Mouse (Mus musculus): ENCODE measurements around the gene Ggt6. TPM values are rescaled to one million over a fixed set of nuclear protein-coding genes. Genes with fewer than 3 reads are reported as not detected.
A peak's percentile ranks its signal among the peaks of the same experiment; 100 is the strongest.

Gene Ggt6
- polyA plus RNA-seq, 1 experiment = 0.12 TPM

GRCm38 (mm10) chr11:72466694-72467507 lies 31.6 kb downstream of the Ggt6 start:
- DNase-seq (ENCODE audit: low read depth) = peak; percentile 20
- TF ChIP-seq POLR2A (IDR thresholded peaks at IDR 0.05; ENCODE audit: borderline replicate concordance, extremely low read depth, insufficient read depth, insufficient read length, poor library complexity, severe bottlenecking) = no peak
- no peak for TF ChIP-seq CTCF (IDR thresholded peaks at IDR 0.05; ENCODE audit: borderline replicate concordance, extremely low read depth, insufficient read depth, insufficient read length)

- no peak for DNase-seq (ENCODE audit: low read depth)
- TF ChIP-seq CTCF (IDR thresholded peaks at IDR 0.05; ENCODE audit: borderline replicate concordance, extremely low read depth, insufficient read depth, insufficient read length) (no peak), POLR2A (IDR thresholded peaks at IDR 0.05; ENCODE audit: borderline replicate concordance, extremely low read depth, insufficient read depth, insufficient read length, poor library complexity, severe bottlenecking) (no peak)
Measured at GRCm38 (mm10) chr11:72468525-72468924, 33.2 kb downstream of the Ggt6 start.

- TF ChIP-seq CTCF (IDR thresholded peaks at IDR 0.05; ENCODE audit: borderline replicate concordance, extremely low read depth, insufficient read depth, insufficient read length) (no peak), POLR2A (IDR thresholded peaks at IDR 0.05; ENCODE audit: borderline replicate concordance, extremely low read depth, insufficient read depth, insufficient read length, poor library complexity, severe bottlenecking) (no peak)
Measured at GRCm38 (mm10) chr11:72469217-72469616, 33.9 kb downstream of the Ggt6 start.

GRCm38 (mm10) chr11:72470004-72470403 lies 34.7 kb downstream of the Ggt6 start:
- no peak for DNase-seq (ENCODE audit: low read depth)
- TF ChIP-seq CTCF (IDR thresholded peaks at IDR 0.05; ENCODE audit: borderline replicate concordance, extremely low read depth, insufficient read depth, insufficient read length) = no peak
- TF ChIP-seq POLR2A (IDR thresholded peaks at IDR 0.05; ENCODE audit: borderline replicate concordance, extremely low read depth, insufficient read depth, insufficient read length, poor library complexity, severe bottlenecking) = no peak

More at GRCm38 (mm10) chr11:72469217-72469616, 33.9 kb downstream of the Ggt6 start:
- peak; percentile 77 for DNase-seq (ENCODE audit: low read depth)

GRCm38 (mm10) chr11:72471381-72471780 lies 36.1 kb downstream of the Ggt6 start:
- DNase-seq (ENCODE audit: low read depth) = no peak

GRCm38 (mm10) chr11:72473540-72473939 lies 38.2 kb downstream of the Ggt6 start:
- DNase-seq (ENCODE audit: low read depth) = no peak
- TF ChIP-seq POLR2A (IDR thresholded peaks at IDR 0.05; ENCODE audit: borderline replicate concordance, extremely low read depth, insufficient read depth, insufficient read length, poor library complexity, severe bottlenecking) (no peak), CTCF (IDR thresholded peaks at IDR 0.05; ENCODE audit: borderline replicate concordance, extremely low read depth, insufficient read depth, insufficient read length) (no peak)

More at GRCm38 (mm10) chr11:72471381-72471780, 36.1 kb downstream of the Ggt6 start:
- TF ChIP-seq POLR2A (IDR thresholded peaks at IDR 0.05; ENCODE audit: borderline replicate concordance, extremely low read depth, insufficient read depth, insufficient read length, poor library complexity, severe bottlenecking) (no peak), CTCF (IDR thresholded peaks at IDR 0.05; ENCODE audit: borderline replicate concordance, extremely low read depth, insufficient read depth, insufficient read length) (no peak)

GRCm38 (mm10) chr11:72474926-72475325 lies 39.6 kb downstream of the Ggt6 start:
- DNase-seq (ENCODE audit: low read depth) = no peak
- TF ChIP-seq POLR2A (IDR thresholded peaks at IDR 0.05; ENCODE audit: borderline replicate concordance, extremely low read depth, insufficient read depth, insufficient read length, poor library complexity, severe bottlenecking) = no peak
- no peak for TF ChIP-seq CTCF (IDR thresholded peaks at IDR 0.05; ENCODE audit: borderline replicate concordance, extremely low read depth, insufficient read depth, insufficient read length)

GRCm38 (mm10) chr11:72475408-72475807 lies 40.1 kb downstream of the Ggt6 start:
- TF ChIP-seq POLR2A (IDR thresholded peaks at IDR 0.05; ENCODE audit: borderline replicate concordance, extremely low read depth, insufficient read depth, insufficient read length, poor library complexity, severe bottlenecking) (no peak), CTCF (IDR thresholded peaks at IDR 0.05; ENCODE audit: borderline replicate concordance, extremely low read depth, insufficient read depth, insufficient read length) (no peak)
- DNase-seq (ENCODE audit: low read depth) = no peak

GRCm38 (mm10) chr11:72476074-72476625 lies 40.8 kb downstream of the Ggt6 start:
- no peak for DNase-seq (ENCODE audit: low read depth)
- no peak for TF ChIP-seq POLR2A (IDR thresholded peaks at IDR 0.05; ENCODE audit: borderline replicate concordance, extremely low read depth, insufficient read depth, insufficient read length, poor library complexity, severe bottlenecking)
- TF ChIP-seq CTCF (IDR thresholded peaks at IDR 0.05; ENCODE audit: borderline replicate concordance, extremely low read depth, insufficient read depth, insufficient read length) = no peak

GRCm38 (mm10) chr11:72477182-72477581 lies 41.9 kb downstream of the Ggt6 start:
- no peak for DNase-seq (ENCODE audit: low read depth)
- TF ChIP-seq CTCF (IDR thresholded peaks at IDR 0.05; ENCODE audit: borderline replicate concordance, extremely low read depth, insufficient read depth, insufficient read length) = no peak
- TF ChIP-seq POLR2A (IDR thresholded peaks at IDR 0.05; ENCODE audit: borderline replicate concordance, extremely low read depth, insufficient read depth, insufficient read length, poor library complexity, severe bottlenecking) = no peak

GRCm38 (mm10) chr11:72477653-72478052 lies 42.3 kb downstream of the Ggt6 start:
- TF ChIP-seq POLR2A (IDR thresholded peaks at IDR 0.05; ENCODE audit: borderline replicate concordance, extremely low read depth, insufficient read depth, insufficient read length, poor library complexity, severe bottlenecking) = no peak
- TF ChIP-seq CTCF (IDR thresholded peaks at IDR 0.05; ENCODE audit: borderline replicate concordance, extremely low read depth, insufficient read depth, insufficient read length) = no peak
- no peak for DNase-seq (ENCODE audit: low read depth)
